Mouse (Mus musculus): Measurements from ENCODE around the gene Epb41. TPM values are rescaled to one million over a fixed set of nuclear protein-coding genes. Genes with fewer than 3 reads are reported as not detected.

Gene Epb41
- polyA plus RNA-seq, 1 experiment: 68.8 TPM

GRCm38 (mm10) chr4:131921461-131922346 lies 153.4 kb downstream of the Epb41 start, which contains the start of gene Tmem200b:
Tmem200b (plus strand) TSS chr4:131921771.
- no peaks in the 10 kb centered on the region for H3K36me3 ChIP-seq (ENCODE audit: control insufficient read depth, insufficient read depth, low read length, poor library complexity, severe bottlenecking)
- TF ChIP-seq EP300 (IDR thresholded peaks at IDR 0.05; ENCODE audit: insufficient read depth, low read depth, low read length) (no peak), CTCF (IDR thresholded peaks at IDR 0.05; ENCODE audit: low read depth, low read length) (no peak), POLR2A (IDR thresholded peaks at IDR 0.05; ENCODE audit: insufficient read depth, low read length) (no peak)
- no peak within 1 kb of the TSS for H3K27ac ChIP-seq (ENCODE audit: insufficient read depth, low read length)
- H3K27me3 ChIP-seq (ENCODE audit: control insufficient read depth, insufficient read depth, low read length, poor library complexity, severe bottlenecking): peaks cover 11% of the 10 kb centered on the region
- peak within 1 kb of the TSS; percentile 58 for H3K4me3 ChIP-seq (ENCODE audit: low read depth, low read length)
- H3K9me3 ChIP-seq (replicated peaks; ENCODE audit: control insufficient read depth, insufficient read depth, low read length, poor library complexity, severe bottlenecking): no peaks in the 10 kb centered on the region
- H3K4me1 ChIP-seq (ENCODE audit: control insufficient read depth, insufficient read depth, low read length): no peaks in the 10 kb centered on the region
- H3K9ac ChIP-seq (ENCODE audit: low read depth, poor library complexity, severe bottlenecking): peak within 1 kb of the TSS; percentile 66

DNA sequence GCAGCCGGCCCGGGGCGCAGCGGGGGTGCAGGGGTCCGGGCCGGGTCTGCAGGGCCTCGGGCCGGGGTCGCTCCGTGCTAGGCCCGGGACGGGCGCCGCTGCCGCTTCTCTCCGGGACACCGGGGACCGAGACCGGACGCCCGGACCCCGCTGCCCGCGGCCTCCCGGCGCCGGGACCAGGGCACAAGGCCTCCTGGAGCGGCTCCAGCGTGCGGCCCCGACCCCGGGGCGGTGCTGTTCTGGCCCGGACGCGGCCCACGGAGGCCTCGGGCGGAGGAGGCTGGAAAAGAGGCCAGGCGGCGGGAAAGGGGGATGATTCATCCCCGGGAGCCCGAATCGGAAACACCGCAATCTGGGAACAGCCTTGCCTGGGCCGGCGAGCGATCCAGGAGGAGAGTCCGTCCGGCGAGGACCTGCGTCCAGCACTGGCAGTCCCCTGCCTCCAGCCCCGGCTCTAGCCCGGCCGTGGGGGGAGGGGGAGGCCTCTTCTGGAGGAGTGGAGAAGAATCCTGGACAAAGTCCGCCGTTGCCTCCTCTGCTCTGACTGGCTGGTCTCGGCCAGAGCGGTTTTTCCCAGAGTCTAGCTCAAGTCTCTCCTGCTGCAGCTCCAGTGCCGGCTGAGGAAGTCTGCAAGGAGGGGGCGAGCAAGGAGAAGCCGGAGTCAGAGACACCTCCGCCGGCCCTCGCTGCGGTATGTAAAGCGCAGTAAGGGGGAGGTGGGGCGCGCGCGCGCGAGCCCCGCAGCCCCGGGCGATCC lies 154.3 kb downstream of the Epb41 start:
- Histone ChIP-seq H3K36me3 (ENCODE audit: control insufficient read depth, insufficient read depth, low read length, poor library complexity, severe bottlenecking) (no peaks in the 10 kb centered on the region), H3K27me3 (ENCODE audit: control insufficient read depth, insufficient read depth, low read length, poor library complexity, severe bottlenecking) (peaks cover 11% of the 10 kb centered on the region), H3K9ac (ENCODE audit: low read depth, poor library complexity, severe bottlenecking) (peak overlapping the region; percentile 66), H3K9me3 (replicated peaks; ENCODE audit: control insufficient read depth, insufficient read depth, low read length, poor library complexity, severe bottlenecking) (no peaks in the 10 kb centered on the region), H3K4me3 (ENCODE audit: low read depth, low read length) (peak overlapping the region; percentile 45), H3K4me1 (ENCODE audit: control insufficient read depth, insufficient read depth, low read length) (no peaks in the 10 kb centered on the region), H3K27ac (ENCODE audit: insufficient read depth, low read length) (no peak overlapping the region)
- TF ChIP-seq CTCF (IDR thresholded peaks at IDR 0.05; ENCODE audit: low read depth, low read length) (no peak), POLR2A (IDR thresholded peaks at IDR 0.05; ENCODE audit: insufficient read depth, low read length) (no peak), EP300 (IDR thresholded peaks at IDR 0.05; ENCODE audit: insufficient read depth, low read depth, low read length) (no peak)

DNA sequence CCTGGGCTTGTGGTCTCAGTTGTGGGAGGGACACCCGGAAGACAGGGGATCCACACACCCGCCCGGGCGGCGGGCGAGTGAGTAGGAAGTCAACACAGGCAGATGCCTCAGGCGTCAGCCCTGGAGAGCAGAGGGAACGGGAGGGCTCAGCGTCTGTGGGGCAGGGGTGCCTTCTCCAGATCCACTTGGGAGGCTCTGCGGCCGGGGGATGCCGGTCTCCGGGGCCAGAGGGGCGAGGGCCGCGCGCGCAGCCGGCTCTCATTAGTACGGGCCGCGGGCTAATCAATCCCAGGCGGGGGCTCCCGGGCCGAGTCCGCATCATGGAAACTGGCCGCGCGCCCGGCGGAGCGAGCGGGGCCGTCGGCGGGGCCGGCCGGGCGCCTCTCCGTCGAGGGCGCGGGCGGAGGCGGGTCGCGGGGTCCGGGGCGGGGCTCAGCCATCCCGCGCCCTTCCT lies 155.0 kb downstream of the Epb41 start:
- no peaks in the 10 kb centered on the region for H3K36me3 ChIP-seq (ENCODE audit: control insufficient read depth, insufficient read depth, low read length, poor library complexity, severe bottlenecking)
- no peaks in the 10 kb centered on the region for H3K4me1 ChIP-seq (ENCODE audit: control insufficient read depth, insufficient read depth, low read length)
- H3K9me3 ChIP-seq (replicated peaks; ENCODE audit: control insufficient read depth, insufficient read depth, low read length, poor library complexity, severe bottlenecking): no peaks in the 10 kb centered on the region
- no peak for TF ChIP-seq EP300 (IDR thresholded peaks at IDR 0.05; ENCODE audit: insufficient read depth, low read depth, low read length)
- no peak for TF ChIP-seq POLR2A (IDR thresholded peaks at IDR 0.05; ENCODE audit: insufficient read depth, low read length)
- no peak for TF ChIP-seq CTCF (IDR thresholded peaks at IDR 0.05; ENCODE audit: low read depth, low read length)
- H3K4me3 ChIP-seq (ENCODE audit: low read depth, low read length): peak overlapping the region; percentile 42
- peak overlapping the region; percentile 66 for H3K9ac ChIP-seq (ENCODE audit: low read depth, poor library complexity, severe bottlenecking)
- H3K27me3 ChIP-seq (ENCODE audit: control insufficient read depth, insufficient read depth, low read length, poor library complexity, severe bottlenecking): peaks cover 11% of the 10 kb centered on the region
- no peak overlapping the region for H3K27ac ChIP-seq (ENCODE audit: insufficient read depth, low read length)

DNA sequence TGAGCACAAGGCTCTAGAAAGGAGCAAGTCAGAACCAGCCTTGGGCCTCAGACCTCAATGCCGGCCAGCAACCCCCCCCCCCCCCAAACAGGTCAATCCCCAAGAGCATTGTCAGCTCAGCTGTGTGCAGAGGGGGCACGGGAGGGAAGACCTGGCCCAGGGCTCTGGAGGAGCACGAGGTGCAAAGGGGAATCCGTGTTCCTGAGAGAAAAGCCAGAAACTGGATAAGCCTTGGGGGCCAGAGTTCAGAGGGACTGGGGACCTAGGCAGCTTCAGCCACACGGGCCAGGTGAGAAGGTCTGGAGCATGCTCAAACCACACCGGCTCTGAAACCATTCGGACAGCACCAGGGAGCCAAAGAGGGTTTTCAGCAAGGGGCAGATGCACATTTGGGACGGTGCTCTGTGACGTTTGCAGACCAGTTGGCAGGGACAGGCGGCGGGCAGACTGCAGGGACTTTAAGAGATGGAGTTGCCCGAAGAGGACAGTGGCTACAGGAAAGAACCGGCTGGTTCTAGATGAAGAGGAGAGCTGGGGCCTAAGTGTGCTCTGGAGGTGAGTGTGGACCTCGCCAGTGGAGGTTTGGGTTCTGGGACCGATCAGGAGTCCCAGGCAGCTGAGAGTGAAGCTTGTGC lies 155.5 kb downstream of the Epb41 start:
- TF ChIP-seq CTCF (IDR thresholded peaks at IDR 0.05; ENCODE audit: low read depth, low read length) (no peak), EP300 (IDR thresholded peaks at IDR 0.05; ENCODE audit: insufficient read depth, low read depth, low read length) (no peak), POLR2A (IDR thresholded peaks at IDR 0.05; ENCODE audit: insufficient read depth, low read length) (no peak)
- Histone ChIP-seq H3K4me3 (ENCODE audit: low read depth, low read length) (peak overlapping the region; percentile 42), H3K36me3 (ENCODE audit: control insufficient read depth, insufficient read depth, low read length, poor library complexity, severe bottlenecking) (no peaks in the 10 kb centered on the region), H3K27me3 (ENCODE audit: control insufficient read depth, insufficient read depth, low read length, poor library complexity, severe bottlenecking) (peaks cover 11% of the 10 kb centered on the region), H3K4me1 (ENCODE audit: control insufficient read depth, insufficient read depth, low read length) (no peaks in the 10 kb centered on the region), H3K27ac (ENCODE audit: insufficient read depth, low read length) (no peak overlapping the region), H3K9me3 (replicated peaks; ENCODE audit: control insufficient read depth, insufficient read depth, low read length, poor library complexity, severe bottlenecking) (no peaks in the 10 kb centered on the region), H3K9ac (ENCODE audit: low read depth, poor library complexity, severe bottlenecking) (peak overlapping the region; percentile 66)

DNA sequence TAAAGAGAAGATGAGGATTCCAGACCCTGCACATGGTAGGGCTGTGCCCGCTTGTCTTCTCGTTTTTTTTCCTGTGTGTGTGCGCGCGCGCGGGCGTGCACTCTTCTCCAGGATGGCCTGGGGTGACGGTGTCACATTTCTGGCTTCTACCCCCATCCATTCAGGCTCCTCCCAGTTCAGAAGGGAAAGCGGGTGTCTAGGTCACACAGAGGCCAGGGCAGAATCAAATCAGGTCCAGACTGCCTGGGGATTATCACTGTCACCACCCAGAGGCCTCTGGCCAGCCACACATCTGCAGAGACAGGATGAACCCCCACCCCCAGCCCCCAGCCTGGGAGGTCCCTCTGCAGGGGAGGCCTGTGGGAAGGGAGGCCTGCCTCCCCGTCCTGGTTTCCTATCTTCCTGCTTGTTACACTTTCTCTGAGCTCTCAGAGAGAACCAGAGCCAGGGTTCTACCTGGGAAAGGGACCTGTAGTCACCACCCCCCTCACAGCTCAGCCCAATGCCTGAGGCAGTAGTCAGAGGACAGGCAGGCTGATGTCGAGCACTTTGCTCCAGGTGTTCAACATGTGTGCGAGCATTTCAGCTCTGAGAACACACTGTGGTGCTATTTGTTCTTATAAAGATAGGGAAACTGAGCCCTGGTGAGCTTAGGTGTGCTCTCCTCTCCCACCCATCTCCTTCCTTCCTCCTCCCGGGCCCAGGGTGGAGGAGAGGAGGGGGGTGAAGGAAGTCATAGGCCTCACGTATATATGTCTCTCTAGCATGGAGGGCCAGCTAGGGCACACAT lies 156.2 kb downstream of the Epb41 start:
- TF ChIP-seq EP300 (IDR thresholded peaks at IDR 0.05; ENCODE audit: insufficient read depth, low read depth, low read length) (peak; percentile 64), CTCF (IDR thresholded peaks at IDR 0.05; ENCODE audit: low read depth, low read length) (no peak), POLR2A (IDR thresholded peaks at IDR 0.05; ENCODE audit: insufficient read depth, low read length) (no peak)
- no peaks in the 10 kb centered on the region for H3K4me1 ChIP-seq (ENCODE audit: control insufficient read depth, insufficient read depth, low read length)
- H3K27ac ChIP-seq (ENCODE audit: insufficient read depth, low read length): no peak overlapping the region
- H3K27me3 ChIP-seq (ENCODE audit: control insufficient read depth, insufficient read depth, low read length, poor library complexity, severe bottlenecking): peaks cover 11% of the 10 kb centered on the region
- no peaks in the 10 kb centered on the region for H3K9me3 ChIP-seq (replicated peaks; ENCODE audit: control insufficient read depth, insufficient read depth, low read length, poor library complexity, severe bottlenecking)
- no peaks in the 10 kb centered on the region for H3K36me3 ChIP-seq (ENCODE audit: control insufficient read depth, insufficient read depth, low read length, poor library complexity, severe bottlenecking)
- no peak overlapping the region for H3K9ac ChIP-seq (ENCODE audit: low read depth, poor library complexity, severe bottlenecking)
- H3K4me3 ChIP-seq (ENCODE audit: low read depth, low read length): no peak overlapping the region
